Mouse (Mus musculus) heart, adult 2 months (tissue): Measurements from ENCODE around the gene Fntb. TPM values are rescaled to one million over a fixed set of nuclear protein-coding genes. Genes with fewer than 3 reads are reported as not detected.

ENCODE experiments used
- DNase-seq, 2 experiments: peaks; one replicate each; pipeline ENCODE4 v3.0.0; 2021
- H3K27ac ChIP-seq: fragments of 200-600 bp; 2 replicates; pipeline ENCODE4 v1.8.1; 2022
- H3K27me3 ChIP-seq: fragments of 200-500 bp; 2 replicates; pipeline ENCODE4 v1.6.1; 2012; ENCODE audit warnings: mild to moderate bottlenecking, low read length, inconsistent platforms, mixed read lengths; ENCODE audit not compliant: control insufficient read depth, insufficient read depth
- H3K36me3 ChIP-seq: fragments of 200-500 bp; 2 replicates; pipeline ENCODE4 v1.6.1; 2012; ENCODE audit warnings: low read length, inconsistent platforms; ENCODE audit not compliant: control insufficient read depth, insufficient read depth
- H3K4me1 ChIP-seq: fragments of 200-500 bp; 2 replicates; pipeline ENCODE4 v1.6.1; 2011; ENCODE audit warnings: low read length; ENCODE audit not compliant: control insufficient read depth, insufficient read depth
- H3K4me3 ChIP-seq: fragments of 200-600 bp; 2 replicates; pipeline ENCODE4 v1.8.1; 2022
- H3K79me2 ChIP-seq: fragments of 200-500 bp; replicated peaks from 2 replicates; pipeline ENCODE4 v1.6.1; 2012; ENCODE audit warnings: mild to moderate bottlenecking, inconsistent platforms, low read length, moderate library complexity, mixed read lengths; ENCODE audit not compliant: control insufficient read depth, insufficient read depth
- H3K9ac ChIP-seq: fragments of 200-500 bp; 2 replicates; pipeline ENCODE4 v1.6.1; 2012; ENCODE audit warnings: low read depth, mild to moderate bottlenecking, control low read depth, inconsistent platforms, low read length, mixed read lengths
- CTCF ChIP-seq: fragments of 200-600 bp; IDR thresholded peaks from 2 replicates; pipeline ENCODE4 v1.8.1; 2022; ENCODE audit warnings: antibody characterized with exemption, mild to moderate bottlenecking, moderate library complexity
- EP300 ChIP-seq: fragments of 200-500 bp; IDR thresholded peaks from 2 replicates; pipeline ENCODE4 v1.6.1; 2011; ENCODE audit warnings: low read depth, low read length, control low read depth; ENCODE audit not compliant: insufficient read depth
- POLR2A ChIP-seq: fragments of 200-500 bp; IDR thresholded peaks from 2 replicates; pipeline ENCODE4 v1.6.1; 2011; ENCODE audit warnings: mild to moderate bottlenecking, low read depth, low read length, control low read depth; ENCODE audit not compliant: insufficient read depth
- WGBS: fragments of 180-500 bp; shearing (Covaris S2); methylation state at CpG from one replicate; pipeline ENCODE4 v1.1.7; 2018; 5-methylcytosine and 5-hydroxymethylcytosine counted together
- intact Hi-C: fragments of 180-260 bp; cut with DNase I; formaldehyde crosslinking; loops from one replicate; pipeline ENCODE4 v1.15.1; 2025
- polyA plus RNA-seq: library from polyadenylated mRNA; depleted of rRNA; stranded (reverse); fragments of >200 nt; gene quantifications from 2 replicates; pipeline ENCODE4 v1.2.3, GENCODE M21; 2012
- total RNA-seq, 2 experiments: library from RNA; stranded (reverse); gene quantifications; 2 replicates each; pipeline ENCODE4 v1.2.3; 2021

Gene Fntb
- total and polyA plus RNA-seq, 3 experiments, result 12.6 to 19.1 (median 13.7) TPM

DNA sequence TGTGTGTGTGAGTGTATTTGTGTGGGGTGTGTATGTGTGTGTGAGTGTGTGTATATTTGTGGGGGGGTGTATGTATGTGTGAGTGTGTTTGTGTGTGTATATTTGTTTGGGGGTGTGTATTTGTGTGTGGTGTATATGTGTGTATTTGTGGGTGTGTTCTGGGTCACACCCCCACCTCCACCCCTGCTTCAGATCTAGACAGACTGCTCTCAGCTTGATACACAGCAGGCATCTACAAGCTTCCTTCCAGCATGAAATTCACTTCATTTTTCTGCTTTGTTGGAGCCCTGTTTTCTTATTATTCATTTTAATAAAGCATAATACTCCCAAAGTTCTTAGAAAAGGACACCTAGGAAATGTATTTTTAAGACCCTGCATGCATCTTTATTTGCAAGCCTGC lies 132.8 kb downstream of the Fntb start:
- TF ChIP-seq CTCF, result no peak
- no peak for TF ChIP-seq POLR2A
- no peak for TF ChIP-seq EP300
- no peaks in the 10 kb centered on the region for H3K79me2 ChIP-seq
- H3K27ac ChIP-seq, result no peak overlapping the region
- no peak overlapping the region for H3K9ac ChIP-seq
- no peaks in the 10 kb centered on the region for H3K27me3 ChIP-seq
- intact Hi-C loops, result no loop called here
- no peak for DNase-seq
- no peaks in the 10 kb centered on the region for H3K36me3 ChIP-seq
- H3K4me1 ChIP-seq, result no peaks in the 10 kb centered on the region
- no peak overlapping the region for H3K4me3 ChIP-seq

DNA sequence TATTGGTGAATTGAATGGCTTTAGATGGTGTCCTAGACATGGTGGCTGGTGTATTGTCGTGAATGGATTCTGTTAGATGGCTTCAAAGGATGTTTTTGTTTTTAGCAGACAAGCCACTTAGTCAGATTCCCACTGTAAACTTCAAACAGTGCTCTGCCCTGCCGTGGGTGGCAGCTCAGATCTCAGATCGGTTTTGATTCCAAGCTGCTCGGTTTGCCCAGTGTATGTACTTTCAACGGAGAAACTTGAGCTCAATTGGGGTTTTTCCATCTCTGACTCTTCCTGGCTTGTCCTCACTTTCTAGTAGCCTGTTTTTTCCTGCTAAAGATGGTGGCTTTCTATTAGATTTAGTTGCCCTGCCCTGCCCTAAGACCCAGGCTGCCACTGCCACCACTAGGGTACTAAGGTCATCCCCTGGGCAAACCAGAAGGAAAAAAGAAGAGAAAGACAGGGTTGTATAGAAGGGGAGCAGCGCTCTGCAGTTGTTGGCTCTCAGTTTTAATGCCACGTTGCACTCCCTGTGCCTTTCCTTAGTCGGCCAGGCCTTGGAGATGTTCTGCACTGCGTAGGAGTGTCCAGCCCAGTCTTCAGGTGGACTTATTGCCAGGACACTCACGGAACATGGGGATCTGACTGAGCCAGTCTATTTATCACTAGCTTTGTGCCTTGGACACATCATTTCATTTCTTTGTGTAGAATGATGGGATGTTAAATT lies 134.0 kb downstream of the Fntb start:
- DNase-seq, result no peak
- Histone ChIP-seq H3K27ac (no peak overlapping the region), H3K79me2 (no peaks in the 10 kb centered on the region), H3K36me3 (no peaks in the 10 kb centered on the region), H3K4me3 (no peak overlapping the region), H3K4me1 (no peaks in the 10 kb centered on the region), H3K9ac (no peak overlapping the region), H3K27me3 (no peaks in the 10 kb centered on the region)
- 90% methylated on average over 10 of the region's 10 CpGs for whole genome bisulfite sequencing
- TF ChIP-seq CTCF, result no peak
- TF ChIP-seq POLR2A, result no peak
- TF ChIP-seq EP300, result no peak
- intact Hi-C loops, result no loop called here

GRCm38 (mm10) chr12:76901508-76902294 lies 136.3 kb downstream of the Fntb start:
- WGBS, result 93% methylated on average over 3 of the region's 3 CpGs
- Histone ChIP-seq H3K27me3 (no peaks in the 10 kb centered on the region), H3K36me3 (no peaks in the 10 kb centered on the region), H3K4me1 (peaks cover 2% of the 10 kb centered on the region; the same call in 1 of the 2 replicates), H3K79me2 (no peaks in the 10 kb centered on the region), H3K4me3 (no peak overlapping the region), H3K9ac (no peak overlapping the region), H3K27ac (no peak overlapping the region)
- DNase-seq, result no peak
- intact Hi-C loops, result no loop called here
- no peak for TF ChIP-seq EP300
- TF ChIP-seq POLR2A, result no peak
- TF ChIP-seq CTCF, result no peak

DNA sequence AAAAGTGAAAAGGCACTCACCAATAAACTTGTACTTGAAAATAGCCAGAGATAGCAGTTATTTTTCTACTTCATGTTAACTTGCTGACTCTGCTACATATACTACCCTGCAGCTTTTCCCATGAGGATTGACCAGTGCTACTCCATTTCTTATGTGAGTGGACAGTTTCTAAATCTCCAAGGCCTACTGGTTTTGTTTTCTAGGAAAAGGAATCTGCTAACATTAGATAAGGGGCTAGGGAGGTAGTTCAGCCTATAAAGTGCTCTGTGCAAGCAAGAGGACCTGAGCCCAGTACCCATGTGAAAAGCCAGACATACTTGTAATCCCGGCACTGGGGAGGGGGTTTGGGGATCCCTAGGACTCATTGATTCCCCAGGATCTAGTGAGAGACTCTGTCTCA lies 140.9 kb downstream of the Fntb start:
- Histone ChIP-seq H3K27me3 (no peaks in the 10 kb centered on the region), H3K9ac (no peak overlapping the region), H3K27ac (no peak overlapping the region), H3K36me3 (no peaks in the 10 kb centered on the region), H3K4me1 (peaks cover 2% of the 10 kb centered on the region; the same call in 1 of the 2 replicates), H3K4me3 (no peak overlapping the region), H3K79me2 (no peaks in the 10 kb centered on the region)
- WGBS, result 59% methylated on average over 1 of the region's 1 CpGs
- no peak for TF ChIP-seq POLR2A
- no peak for TF ChIP-seq CTCF
- DNase-seq, result no peak
- intact Hi-C loops, result no loop called here

DNA sequence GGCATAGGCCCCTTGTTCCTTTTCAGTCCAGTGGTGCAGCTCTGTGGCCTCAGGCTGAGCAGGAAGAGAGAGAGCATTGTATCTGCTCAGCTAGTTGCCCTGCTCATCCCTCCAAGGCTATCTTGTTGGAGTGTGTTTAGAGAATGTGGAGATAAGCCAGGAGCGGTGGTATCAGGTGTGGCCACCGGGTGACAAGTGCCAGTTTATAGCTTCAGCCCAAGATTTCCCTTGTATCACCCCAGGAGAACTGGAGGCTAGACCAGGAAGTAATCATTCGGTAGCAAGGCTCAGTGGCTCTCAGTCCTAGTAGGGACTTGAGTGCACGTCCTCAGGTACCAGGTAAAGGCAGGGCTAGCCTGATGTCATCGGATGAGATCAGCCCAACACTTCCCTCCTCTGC lies 143.8 kb downstream of the Fntb start:
- no peaks in the 10 kb centered on the region for H3K27me3 ChIP-seq
- TF ChIP-seq POLR2A (no peak), CTCF (no peak), EP300 (no peak)
- H3K79me2 ChIP-seq, result no peaks in the 10 kb centered on the region
- no peak overlapping the region for H3K9ac ChIP-seq
- no peaks in the 10 kb centered on the region for H3K36me3 ChIP-seq
- DNase-seq, result no peak
- no peak overlapping the region for H3K27ac ChIP-seq
- H3K4me1 ChIP-seq, result peaks cover 3% of the 10 kb centered on the region
- H3K4me3 ChIP-seq, result no peak overlapping the region
- 69% methylated on average over 5 of the region's 5 CpGs for WGBS
- intact Hi-C loops, result no loop called here
